Mouse (Mus musculus): Measurements from ENCODE around the gene Slc9a3r2.
"Not testable (repeated sequence)": the region's sequence is repeated elsewhere in the genome, so short reads cannot be mapped to it uniquely, and the experiment has no call there.

The Slc9a3r2 gene

DNA sequence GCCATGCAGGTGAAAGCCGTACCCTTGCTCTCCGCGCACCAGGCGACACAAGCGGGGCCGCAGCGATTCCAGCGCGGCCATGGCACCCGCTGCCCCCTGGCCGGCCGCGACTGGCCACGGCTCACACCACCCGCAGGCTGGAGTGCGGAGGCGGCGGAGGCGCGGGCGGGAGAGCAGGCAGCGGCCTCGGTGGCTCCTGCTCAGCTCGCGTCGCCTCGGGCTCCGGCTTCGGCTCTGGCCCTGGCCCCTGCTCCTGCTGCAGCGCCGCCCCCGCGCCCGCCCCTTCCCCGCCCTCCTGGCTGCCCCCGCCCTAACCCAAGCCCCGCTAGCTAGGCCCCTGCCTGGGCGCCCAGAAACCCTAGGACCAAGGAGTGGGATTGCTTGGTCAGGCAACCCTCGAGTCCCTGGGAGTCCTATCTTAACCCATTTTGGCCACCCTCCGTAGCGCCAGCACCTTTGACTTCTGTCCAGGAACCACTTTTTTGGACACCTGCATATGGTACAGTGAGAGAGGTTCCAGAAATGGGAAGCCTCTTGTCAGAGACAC is at the start of gene Slc9a3r2:
TSS of gene Slc9a3r2 (minus strand) at position 258 of the 547 bp plus-strand sequence.
- DNase-seq (ENCODE audit: low read depth, low spot score): peak; percentile 36

DNA sequence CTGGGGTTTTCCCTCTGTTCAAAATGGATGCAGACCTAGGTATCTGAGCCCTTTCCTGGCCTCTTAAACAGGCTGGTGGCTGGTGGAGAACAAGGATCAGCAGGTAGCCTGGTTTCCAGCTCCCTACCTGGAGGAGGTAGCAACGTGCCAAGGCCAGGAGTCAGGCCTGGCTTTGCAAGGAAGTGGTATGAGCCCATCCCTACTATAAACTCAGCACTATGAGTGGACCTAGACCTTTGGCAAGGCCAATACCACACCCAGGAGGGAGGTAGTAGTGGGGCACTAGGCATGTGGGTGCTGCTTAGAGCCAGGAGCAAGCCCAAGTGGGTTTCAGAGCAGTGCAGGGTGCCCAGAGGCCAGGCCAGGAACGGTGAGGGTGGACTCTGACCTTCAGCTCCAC is 49.3 kb upstream of the Slc9a3r2 start:
- no peak for DNase-seq (ENCODE audit: low read depth, low spot score)

DNA sequence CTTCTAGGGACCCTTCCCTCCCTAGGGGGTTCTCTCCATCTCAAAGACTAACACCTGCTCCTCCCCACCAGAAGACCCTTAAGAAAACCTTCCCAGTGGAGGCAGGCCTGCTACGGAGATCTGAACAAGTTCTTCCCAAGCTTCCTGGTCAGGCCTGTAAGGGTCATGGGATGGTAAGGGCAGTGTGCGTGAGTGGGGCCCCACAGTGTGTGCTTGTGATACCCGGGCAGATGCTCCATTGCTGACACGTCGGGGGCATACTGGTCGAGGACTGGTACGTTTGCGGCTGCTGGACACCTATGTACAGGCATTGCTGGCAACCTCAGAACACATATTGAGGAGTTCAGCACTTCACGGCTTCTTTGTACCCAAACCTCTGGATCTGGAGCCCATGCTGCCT is 48.6 kb upstream of the Slc9a3r2 start:
- DNase-seq (ENCODE audit: low read depth, low spot score): no peak

DNA sequence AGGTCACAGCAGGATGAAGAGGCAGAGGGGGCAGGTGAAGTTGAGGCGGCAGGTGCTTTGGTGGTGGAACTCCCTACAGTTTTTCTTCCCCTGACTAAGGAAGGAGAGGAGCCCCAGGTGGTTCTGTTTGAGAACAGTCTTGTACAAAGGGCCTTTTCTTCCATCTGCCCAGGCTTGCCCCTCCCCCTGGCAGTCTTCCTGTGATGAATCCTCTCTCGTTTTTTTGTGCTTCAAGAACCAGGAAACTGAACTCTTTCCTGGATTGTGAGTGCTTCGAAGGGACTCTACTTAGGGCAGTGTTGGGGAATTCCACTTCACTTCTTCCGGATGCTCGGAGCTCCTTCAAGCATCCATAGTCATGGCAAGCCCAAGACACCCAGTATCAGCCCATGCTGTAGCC is 47.9 kb upstream of the Slc9a3r2 start:
- no peak for DNase-seq (ENCODE audit: low read depth, low spot score)

DNA sequence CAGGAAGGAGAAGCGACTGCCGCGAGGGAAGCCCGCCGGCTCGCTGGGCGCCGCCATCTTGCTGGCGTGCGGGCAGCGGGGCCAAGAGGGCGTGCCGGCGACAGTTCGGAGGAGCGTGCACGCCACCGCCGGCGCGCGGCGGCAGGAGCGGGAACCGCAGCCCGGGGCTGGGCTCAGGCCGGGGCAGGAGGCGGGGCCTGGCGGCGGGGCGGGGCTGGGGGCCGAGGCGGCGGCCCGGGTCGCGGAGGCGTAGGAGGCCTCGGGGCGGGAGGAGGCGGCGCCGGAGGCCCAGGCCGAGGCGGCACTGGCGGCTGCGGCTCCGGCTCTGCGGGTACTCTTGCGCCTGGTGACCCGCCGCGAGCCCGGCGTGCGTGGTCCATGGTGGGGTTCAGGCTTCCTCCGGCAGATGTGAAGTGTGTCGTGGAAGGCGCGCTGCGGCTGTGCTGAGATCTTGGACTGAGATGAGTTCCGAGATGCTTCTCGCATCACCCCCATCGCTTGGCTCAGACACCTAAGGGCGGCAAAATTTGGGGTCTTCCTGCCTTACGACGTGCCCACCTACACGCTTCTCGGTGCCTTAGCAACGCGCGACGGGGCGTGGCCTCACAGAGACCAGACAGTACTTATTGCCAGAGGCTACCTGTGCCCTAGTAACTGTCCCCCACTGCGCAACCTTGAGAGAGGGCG is 46.0 kb upstream of the Slc9a3r2 start, which contains the start of the genes Gfer and Noxo1:
TSS of gene Gfer (minus strand) at position 146 of the 687 bp plus-strand sequence.
TSS of gene Noxo1 (plus strand) at position 224 of the 687 bp plus-strand sequence.
- DNase-seq (ENCODE audit: low read depth, low spot score): peak; percentile 93

DNA sequence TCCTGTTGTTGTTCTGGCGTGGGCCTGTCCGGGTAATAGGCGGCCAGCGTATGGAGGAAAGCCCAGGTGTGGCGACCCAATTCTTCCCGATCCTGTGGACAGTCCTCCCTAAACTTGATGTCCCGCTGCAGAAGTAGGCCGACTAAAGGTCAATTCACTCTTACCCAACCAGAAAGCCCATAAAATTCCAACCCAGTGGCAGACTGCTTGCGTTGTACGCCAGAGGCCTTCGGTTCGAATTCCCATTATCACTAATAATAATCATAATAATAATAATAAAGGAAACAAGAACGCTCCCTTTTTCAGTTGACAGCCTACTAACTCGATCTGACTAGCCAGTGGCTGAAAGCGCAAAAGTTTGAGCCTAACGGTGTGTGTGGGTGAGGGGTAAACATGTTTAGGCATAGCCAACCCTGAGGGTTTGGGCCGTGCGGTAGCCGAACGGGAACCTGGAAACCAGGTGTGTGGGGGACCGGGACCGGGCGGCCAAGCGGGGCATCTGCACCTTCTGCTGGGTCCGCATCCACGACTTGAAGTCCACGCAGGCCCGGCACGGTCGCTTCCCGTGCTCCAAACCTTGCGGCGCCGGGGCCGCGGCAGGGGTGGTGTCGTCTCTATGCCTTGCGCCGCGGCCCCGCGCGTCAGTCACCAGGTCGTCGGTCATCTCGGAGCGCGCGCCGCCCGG is 45.3 kb upstream of the Slc9a3r2 start:
- DNase-seq (ENCODE audit: low read depth, low spot score): no peak

DNA sequence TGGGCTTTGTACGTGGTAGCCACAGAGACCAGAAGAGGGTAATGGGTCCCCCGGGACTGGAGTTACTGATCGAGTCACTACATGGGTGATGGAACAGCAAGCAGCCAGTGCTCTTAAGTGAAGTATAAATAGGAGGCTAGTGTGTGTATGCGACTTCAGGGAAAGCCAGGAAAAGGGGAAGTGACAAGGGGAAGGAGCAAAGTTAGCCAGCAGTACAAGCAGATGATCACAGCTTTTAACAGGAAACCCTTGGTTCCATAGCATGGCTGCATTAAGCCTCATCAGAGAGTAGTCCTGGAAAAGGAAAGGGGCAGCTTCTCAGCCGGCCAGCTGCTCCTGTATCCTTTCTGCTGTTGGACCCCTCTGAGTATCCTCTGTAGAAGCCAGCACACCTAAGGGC is 42.3 kb upstream of the Slc9a3r2 start:
- no peak for DNase-seq (ENCODE audit: low read depth, low spot score)

DNA sequence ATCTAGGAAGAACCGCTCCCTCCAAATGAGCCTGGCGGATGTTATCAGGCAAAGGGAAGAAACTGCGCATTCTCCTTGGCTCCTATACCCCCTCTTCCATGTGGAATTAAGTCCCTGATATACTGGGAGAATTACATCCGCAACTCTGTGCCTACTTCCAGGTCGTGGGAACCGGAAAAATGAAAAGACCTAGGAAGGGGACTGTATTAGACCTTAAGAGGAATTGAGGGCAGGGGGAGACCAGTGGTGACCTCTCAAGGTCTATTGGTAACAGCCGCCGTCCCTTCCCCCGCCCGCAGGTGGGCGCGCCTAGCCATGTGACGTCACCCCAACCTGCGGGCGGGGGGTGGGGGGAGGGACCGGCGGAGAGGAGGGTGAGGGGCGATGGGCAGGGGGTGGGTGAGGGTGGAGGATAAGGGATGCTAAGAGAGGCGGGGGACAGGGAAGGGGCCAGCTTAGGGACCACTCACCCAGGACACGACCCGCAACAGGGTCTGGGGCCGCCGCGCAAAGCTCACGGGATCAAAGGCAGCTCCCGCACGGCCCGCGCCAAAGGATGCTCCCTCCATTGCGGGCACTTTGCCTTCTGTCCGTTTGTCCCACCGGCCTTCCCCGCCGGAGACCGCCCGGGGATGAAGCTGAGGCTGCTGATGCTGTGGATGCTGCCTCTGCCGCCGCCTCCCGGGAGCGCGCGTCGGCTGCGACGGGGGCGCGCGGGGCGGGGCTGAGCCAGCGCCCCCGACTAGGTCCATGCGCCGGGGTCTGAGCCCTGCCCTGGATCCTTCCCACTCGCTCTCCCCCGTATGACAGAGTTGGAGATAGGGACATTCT is 39.3 kb upstream of the Slc9a3r2 start, which contains the start of gene Syngr3:
TSS of gene Syngr3 (minus strand) at position 705 of the 831 bp plus-strand sequence.
- peak; percentile 40 for DNase-seq (ENCODE audit: low read depth, low spot score)

DNA sequence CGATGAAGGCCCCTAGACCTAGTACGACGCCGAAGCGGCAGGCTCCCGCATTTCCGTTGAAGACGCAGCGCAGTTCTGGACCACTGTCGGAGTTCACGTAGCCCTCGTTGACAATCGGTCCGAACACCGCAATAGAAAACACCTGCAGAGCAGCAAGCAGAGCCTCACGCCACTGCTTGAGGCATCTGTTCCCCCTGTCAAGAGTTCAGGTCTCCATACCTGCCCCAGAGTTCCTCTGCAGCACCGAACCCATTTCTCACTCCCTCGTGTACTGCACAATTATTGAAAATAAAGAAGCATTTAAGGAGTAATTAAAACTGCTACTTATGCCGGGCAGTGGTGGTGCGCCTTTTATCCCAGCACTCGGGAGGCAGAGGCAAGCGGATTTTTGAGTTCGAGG is 37.5 kb upstream of the Slc9a3r2 start:
- no peak for DNase-seq (ENCODE audit: low read depth, low spot score)

DNA sequence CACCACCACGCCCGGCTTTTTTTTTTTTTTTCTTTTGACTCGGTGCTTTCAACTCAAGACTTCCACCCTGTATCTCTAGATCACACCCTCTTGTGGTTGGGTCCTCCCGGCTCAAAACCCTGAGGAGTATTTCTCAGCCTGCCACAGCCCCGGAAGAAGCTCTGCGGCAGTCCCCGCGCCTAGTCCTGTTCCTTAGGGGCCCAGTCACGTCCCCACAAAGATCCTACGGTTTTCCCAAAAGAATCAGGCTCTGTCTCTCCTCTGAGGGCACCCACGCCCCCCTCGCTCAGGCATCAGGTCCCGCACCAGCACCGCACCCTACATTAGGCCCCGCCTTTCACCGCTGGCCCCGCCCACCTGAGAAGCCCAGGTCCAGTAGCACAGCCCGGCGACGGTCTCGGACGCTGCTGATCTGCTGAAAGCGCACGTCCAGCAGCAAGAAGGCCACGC is 37.0 kb upstream of the Slc9a3r2 start:
- DNase-seq (ENCODE audit: low read depth, low spot score): peak; percentile 79

DNA sequence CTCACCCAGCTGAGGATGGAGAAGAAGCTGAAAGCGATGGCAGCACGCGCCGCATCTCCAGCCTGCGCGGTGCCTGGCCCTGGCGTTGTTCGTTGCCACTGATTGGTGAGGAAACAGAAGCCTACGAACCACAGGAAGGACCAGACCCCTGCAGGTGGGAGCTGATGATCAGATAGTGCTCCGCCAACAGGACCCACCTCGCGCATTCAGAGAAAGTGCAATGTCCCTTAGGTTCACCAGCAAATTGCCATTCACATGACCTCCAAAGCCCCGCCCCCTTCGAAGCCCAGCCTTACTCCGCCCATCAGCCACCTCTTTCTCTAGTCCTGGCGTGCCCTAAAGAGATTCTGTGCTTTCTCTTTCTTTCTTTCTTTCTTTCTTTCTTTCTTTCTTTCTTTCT is 36.4 kb upstream of the Slc9a3r2 start:
- peak; percentile 78 for DNase-seq (ENCODE audit: low read depth, low spot score)

DNA sequence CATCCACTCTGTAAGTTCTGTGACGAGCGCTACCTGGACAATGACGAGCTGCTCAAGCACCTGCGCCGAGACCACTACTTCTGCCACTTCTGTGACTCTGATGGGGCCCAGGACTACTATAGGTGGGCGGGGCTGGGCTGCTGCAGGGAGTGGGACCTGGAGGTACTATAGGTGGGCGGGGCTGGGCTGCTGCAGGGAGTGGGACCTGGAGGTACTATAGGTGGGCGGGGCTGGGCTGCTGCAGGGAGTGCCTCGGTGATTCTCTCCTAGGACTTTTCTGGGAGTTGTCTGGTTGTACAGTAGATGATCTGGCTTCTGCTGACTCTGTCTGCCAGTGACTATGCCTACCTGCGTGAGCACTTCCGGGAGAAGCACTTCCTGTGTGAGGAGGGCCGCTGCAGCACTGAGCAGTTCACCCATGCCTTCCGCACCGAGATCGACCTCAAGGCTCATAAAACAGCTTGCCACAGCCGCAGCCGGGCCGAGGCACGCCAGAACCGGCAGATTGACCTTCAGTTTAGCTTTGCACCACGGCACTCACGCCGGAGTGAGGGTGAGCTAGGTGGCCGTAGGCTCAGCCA is 27.5 kb upstream of the Slc9a3r2 start:
- DNase-seq (ENCODE audit: low read depth, low spot score): no peak

DNA sequence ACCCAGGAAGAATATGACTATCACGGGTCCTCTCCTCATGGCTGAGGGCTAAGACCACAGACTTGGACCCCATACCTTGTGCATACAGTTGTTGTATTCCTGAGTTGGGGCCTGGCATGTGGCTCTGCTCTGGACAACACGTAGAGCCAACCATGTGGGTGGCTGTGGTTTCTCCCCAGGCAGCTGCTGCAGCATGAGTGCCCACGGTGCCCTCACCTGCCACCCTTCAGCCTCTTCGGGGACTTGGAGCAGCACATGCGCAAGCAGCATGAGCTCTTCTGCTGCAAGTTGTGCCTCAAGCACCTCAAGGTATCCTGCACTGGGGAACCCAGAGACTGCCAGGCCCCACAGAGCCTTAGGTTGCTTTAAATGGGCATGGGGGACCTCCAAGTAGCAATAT is 26.8 kb upstream of the Slc9a3r2 start:
- DNase-seq (ENCODE audit: low read depth, low spot score): no peak

DNA sequence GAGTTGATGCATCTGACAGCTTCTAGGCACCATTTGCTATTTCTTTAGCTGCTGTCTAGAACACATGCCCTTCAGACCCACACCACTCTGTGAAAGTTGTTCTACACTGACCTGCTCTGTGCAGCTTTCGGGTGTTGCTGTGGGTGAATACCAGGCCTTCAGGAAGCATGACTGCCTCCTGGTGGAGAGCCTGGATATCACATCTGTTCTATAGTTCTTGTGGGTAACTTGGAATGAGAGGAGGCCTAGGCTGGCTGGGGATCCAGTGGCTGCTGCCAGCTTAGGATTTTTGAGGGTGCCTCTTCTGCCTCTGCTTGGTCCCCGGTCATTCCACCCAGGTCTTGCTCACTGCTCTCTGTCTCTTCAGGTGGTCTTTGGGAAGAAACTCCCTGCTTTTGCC is 26.1 kb upstream of the Slc9a3r2 start:
- peak; percentile 86 for DNase-seq (ENCODE audit: low read depth, low spot score)

DNA sequence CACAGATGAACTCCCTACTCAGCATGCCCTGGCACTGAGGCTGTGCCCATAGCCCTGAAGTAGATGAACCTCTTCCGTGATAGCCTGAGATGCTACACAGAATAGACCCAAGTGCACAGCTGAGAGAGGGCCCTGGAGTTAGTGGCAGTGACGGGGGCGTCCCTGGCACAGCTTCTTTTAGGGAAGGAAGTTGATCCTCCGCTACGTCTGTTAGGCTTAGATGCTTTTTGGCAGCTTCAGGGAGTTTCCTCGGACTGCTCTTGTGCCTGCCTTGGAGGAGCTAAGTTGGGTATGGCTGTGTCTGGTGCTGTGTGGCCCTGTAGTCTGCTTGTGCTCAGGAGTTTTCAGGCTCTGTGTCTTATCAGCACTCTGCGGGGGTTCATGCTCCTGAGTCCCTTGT is 24.1 kb upstream of the Slc9a3r2 start:
- no peak for DNase-seq (ENCODE audit: low read depth, low spot score)

DNA sequence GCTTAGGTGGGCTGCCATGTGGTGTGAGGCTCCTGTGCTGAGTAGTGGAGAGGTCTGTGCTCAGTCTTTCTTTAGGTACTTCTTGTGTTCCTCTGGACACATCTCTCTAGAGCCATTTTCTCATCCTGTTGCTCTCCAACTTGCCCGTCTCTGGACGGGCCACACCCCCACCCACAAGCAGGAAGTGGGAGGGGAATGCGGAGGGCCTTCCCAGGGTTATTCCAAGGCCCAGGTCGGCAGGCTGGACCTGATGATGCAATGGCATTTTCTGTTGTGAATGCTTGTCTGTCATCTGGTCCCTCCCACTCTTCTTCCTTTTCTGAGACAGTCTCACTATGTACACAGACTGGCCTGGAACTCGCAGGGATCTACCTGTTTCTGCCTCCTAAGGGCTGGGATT is 22.0 kb upstream of the Slc9a3r2 start:
- DNase-seq (ENCODE audit: low read depth, low spot score): no peak

DNA sequence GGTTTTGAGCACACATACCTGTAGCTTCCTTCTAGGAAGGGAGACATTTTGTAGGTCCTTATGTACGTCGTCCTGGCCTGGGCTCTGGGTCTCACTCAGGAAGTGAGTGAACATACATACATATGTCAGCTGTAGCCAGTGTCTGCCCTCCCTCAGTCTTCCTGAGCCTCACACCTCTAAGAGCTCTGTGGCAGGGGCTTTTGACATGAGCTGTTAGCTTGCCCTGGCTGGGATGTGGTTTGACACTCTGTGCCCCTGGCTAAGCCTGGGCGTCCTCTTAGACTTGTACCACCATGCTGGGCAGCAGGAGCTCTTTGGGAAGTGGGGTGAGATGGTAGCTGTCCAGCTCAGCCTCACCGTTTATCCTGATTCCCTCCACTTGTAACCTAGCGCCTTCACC is 21.2 kb upstream of the Slc9a3r2 start:
- no peak for DNase-seq (ENCODE audit: low read depth, low spot score)

DNA sequence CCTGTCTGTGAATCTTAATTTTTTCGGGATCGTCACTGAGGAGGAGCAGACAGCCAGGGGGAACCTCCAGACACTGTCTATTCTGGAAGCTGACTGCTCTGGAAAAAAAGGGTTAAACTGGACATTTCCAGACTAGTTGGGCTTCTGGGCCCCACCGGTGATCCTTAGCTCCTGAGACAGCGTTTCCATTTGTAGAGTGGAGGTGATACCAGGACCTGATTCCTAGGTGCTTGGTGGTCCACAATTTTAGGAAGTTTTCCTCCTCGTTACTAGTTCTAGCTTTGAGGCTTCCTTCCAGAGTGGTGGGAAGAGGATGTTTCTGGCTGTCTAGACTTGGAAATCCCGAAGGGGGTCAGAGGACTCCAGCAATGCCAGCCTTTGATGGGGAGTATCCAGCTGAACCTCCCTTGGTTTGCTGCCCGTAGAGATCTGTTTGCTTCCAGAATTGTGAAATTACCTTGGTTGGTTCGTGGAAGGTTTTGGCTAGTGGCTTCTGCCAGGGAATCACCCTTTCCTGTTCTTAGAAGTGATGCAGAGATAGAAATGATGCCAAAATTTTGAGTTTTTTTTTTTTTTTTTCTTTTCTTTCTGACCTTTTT is 20.2 kb upstream of the Slc9a3r2 start:
- DNase-seq (ENCODE audit: low read depth, low spot score): no peak

DNA sequence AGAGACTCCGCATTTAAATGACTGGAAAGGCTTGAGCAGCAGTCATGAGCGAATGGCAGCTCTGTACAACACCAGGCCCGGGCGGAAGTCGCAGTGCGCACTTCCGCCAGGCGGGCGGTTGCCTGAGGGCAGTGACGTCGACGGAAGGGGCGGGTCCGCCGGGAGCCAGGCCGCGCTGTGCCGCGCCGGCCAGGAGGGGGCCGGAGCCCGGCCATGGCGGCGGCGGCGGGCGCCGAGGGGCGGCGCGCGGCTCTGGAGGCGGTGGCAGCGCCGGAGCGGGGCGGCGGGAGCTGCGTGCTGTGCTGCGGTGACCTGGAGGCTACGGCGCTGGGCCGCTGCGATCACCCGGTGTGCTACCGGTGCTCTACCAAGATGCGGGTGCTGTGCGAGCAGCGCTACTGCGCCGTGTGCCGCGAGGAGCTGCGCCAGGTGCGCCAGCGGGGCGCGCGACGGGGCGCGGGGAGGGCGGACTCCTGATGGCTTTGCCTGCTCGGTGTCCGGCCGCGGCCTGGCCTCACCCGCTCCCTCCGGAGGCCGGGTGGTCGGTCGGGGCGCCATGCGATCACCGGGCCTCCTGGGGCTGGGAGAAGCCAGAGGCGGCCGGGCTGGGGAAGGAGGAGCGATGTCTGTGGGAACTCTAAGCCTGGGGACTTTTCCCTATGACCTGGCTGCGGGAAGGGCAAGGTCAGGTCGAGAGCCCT is 19.6 kb upstream of the Slc9a3r2 start, which contains the start of gene Zfp598:
TSS of gene Zfp598 (plus strand) at position 143 of the 701 bp plus-strand sequence.
- peak; percentile 97 for DNase-seq (ENCODE audit: low read depth, low spot score)

DNA sequence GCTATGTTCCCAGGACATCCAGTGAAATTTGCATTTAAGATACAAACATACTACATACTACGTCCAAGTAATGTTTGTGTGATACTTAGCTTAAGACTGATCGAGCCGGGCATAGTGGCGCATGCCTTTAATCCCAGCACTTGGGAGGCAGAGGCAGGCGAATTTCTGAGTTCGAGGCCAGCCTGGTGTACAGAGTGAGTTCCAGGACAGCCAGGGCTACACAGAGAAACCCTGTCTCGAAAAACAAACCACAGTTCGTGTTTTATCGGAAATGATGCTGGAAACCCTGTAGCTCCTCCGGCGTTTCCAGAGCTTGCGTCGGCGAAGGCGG is 19.1 kb upstream of the Slc9a3r2 start:
- not testable (repeated sequence) for DNase-seq (ENCODE audit: low read depth, low spot score)

Measured in CD4-positive, CD25-positive, alpha-beta regulatory T cell, adult 2 months (primary cell).